Mouse (Mus musculus): ENCODE data around the gene Spock2. TPM values are rescaled to one million over a fixed set of nuclear protein-coding genes. Genes with fewer than 3 reads are reported as not detected.

Spock2 gene
- polyA plus RNA-seq, 1 experiment from 2014 or later, result 11.2 TPM

GRCm38 (mm10) chr10:60080601-60080981 lies 25.4 kb upstream of the Spock2 start:
- no peak overlapping the region for H3K27ac ChIP-seq (ENCODE audit: low read depth, low read length)

GRCm38 (mm10) chr10:60080982-60081825 lies 24.8 kb upstream of the Spock2 start:
- Histone ChIP-seq H3K27ac (ENCODE audit: low read depth, low read length) (no peak overlapping the region), H3K36me3 (ENCODE audit: control insufficient read depth, insufficient read depth, low read length) (no peaks in the 10 kb centered on the region), H3K9me3 (ENCODE audit: control insufficient read depth, low read length) (no peaks in the 10 kb centered on the region), H3K4me2 (no peak overlapping the region), H3K4me3 (ENCODE audit: low read depth, low read length) (no peak overlapping the region), H3K27me3 (ENCODE audit: control insufficient read depth, insufficient read depth, low read length) (no peaks in the 10 kb centered on the region), H3K9ac (ENCODE audit: low read length) (no peak overlapping the region), H3K4me1 (ENCODE audit: control insufficient read depth, insufficient read depth, low read length) (no peaks in the 10 kb centered on the region)
- ATAC-seq (ENCODE audit: low FRiP score), result no peak
- DNase-seq (ENCODE audit: low spot score, missing footprints), result no peak
- 82% methylated on average over 21 of the region's 21 CpGs for WGBS

More at GRCm38 (mm10) chr10:60080601-60080981, 25.4 kb upstream of the Spock2 start:
- Histone ChIP-seq H3K36me3 (ENCODE audit: control insufficient read depth, insufficient read depth, low read length) (no peaks in the 10 kb centered on the region), H3K9me3 (ENCODE audit: control insufficient read depth, low read length) (no peaks in the 10 kb centered on the region), H3K9ac (ENCODE audit: low read length) (no peak overlapping the region), H3K4me2 (no peak overlapping the region), H3K4me1 (ENCODE audit: control insufficient read depth, insufficient read depth, low read length) (no peaks in the 10 kb centered on the region), H3K27me3 (ENCODE audit: control insufficient read depth, insufficient read depth, low read length) (no peaks in the 10 kb centered on the region), H3K4me3 (ENCODE audit: low read depth, low read length) (no peak overlapping the region)
- 78% methylated on average over 5 of the region's 5 CpGs for WGBS
- ATAC-seq (ENCODE audit: low FRiP score), result no peak
- no peak for DNase-seq (ENCODE audit: low spot score, missing footprints)

- no peak for ATAC-seq (ENCODE audit: low FRiP score)
- WGBS, result 65% methylated on average over 5 of the region's 5 CpGs
- H3K9me3 ChIP-seq (ENCODE audit: control insufficient read depth, low read length), result no peaks in the 10 kb centered on the region
Measured at GRCm38 (mm10) chr10:60081905-60082304, 24.1 kb upstream of the Spock2 start.

GRCm38 (mm10) chr10:60084065-60084464 lies 22.0 kb upstream of the Spock2 start:
- H3K9ac ChIP-seq (ENCODE audit: low read length), result no peak overlapping the region
- ATAC-seq (ENCODE audit: low FRiP score) (no peak), DNase-seq (ENCODE audit: low spot score, missing footprints) (no peak)
- H3K4me3 ChIP-seq (ENCODE audit: low read depth, low read length), result no peak overlapping the region
- no peaks in the 10 kb centered on the region for H3K36me3 ChIP-seq (ENCODE audit: control insufficient read depth, insufficient read depth, low read length)
- H3K4me1 ChIP-seq (ENCODE audit: control insufficient read depth, insufficient read depth, low read length), result no peaks in the 10 kb centered on the region
- H3K9me3 ChIP-seq (ENCODE audit: control insufficient read depth, low read length), result no peaks in the 10 kb centered on the region
- no peak overlapping the region for H3K4me2 ChIP-seq
- WGBS, result 89% methylated on average over 4 of the region's 4 CpGs
- no peak overlapping the region for H3K27ac ChIP-seq (ENCODE audit: low read depth, low read length)
- H3K27me3 ChIP-seq (ENCODE audit: control insufficient read depth, insufficient read depth, low read length), result no peaks in the 10 kb centered on the region

More at GRCm38 (mm10) chr10:60081905-60082304, 24.1 kb upstream of the Spock2 start:
- Histone ChIP-seq H3K9ac (ENCODE audit: low read length) (no peak overlapping the region), H3K36me3 (ENCODE audit: control insufficient read depth, insufficient read depth, low read length) (no peaks in the 10 kb centered on the region), H3K4me1 (ENCODE audit: control insufficient read depth, insufficient read depth, low read length) (no peaks in the 10 kb centered on the region), H3K27me3 (ENCODE audit: control insufficient read depth, insufficient read depth, low read length) (no peaks in the 10 kb centered on the region), H3K27ac (ENCODE audit: low read depth, low read length) (no peak overlapping the region), H3K4me3 (ENCODE audit: low read depth, low read length) (no peak overlapping the region), H3K4me2 (no peak overlapping the region)
- no peak for DNase-seq (ENCODE audit: low spot score, missing footprints)

GRCm38 (mm10) chr10:60092311-60092710 lies 13.7 kb upstream of the Spock2 start:
- no peaks in the 10 kb centered on the region for H3K36me3 ChIP-seq (ENCODE audit: control insufficient read depth, insufficient read depth, low read length)
- no peaks in the 10 kb centered on the region for H3K9me3 ChIP-seq (ENCODE audit: control insufficient read depth, low read length)
- 71% methylated on average over 2 of the region's 2 CpGs for WGBS
- H3K4me2 ChIP-seq, result no peak overlapping the region
- H3K4me1 ChIP-seq (ENCODE audit: control insufficient read depth, insufficient read depth, low read length), result peaks cover 2% of the 10 kb centered on the region
- no peak overlapping the region for H3K4me3 ChIP-seq (ENCODE audit: low read depth, low read length)
- ATAC-seq (ENCODE audit: low FRiP score) (no peak), DNase-seq (ENCODE audit: low spot score, missing footprints) (no peak)
- H3K9ac ChIP-seq (ENCODE audit: low read length), result no peak overlapping the region
- no peak overlapping the region for H3K27ac ChIP-seq (ENCODE audit: low read depth, low read length)
- H3K27me3 ChIP-seq (ENCODE audit: control insufficient read depth, insufficient read depth, low read length), result no peaks in the 10 kb centered on the region

- no peak for DNase-seq (ENCODE audit: low spot score, missing footprints)
- Histone ChIP-seq H3K4me2 (no peak overlapping the region), H3K27me3 (ENCODE audit: control insufficient read depth, insufficient read depth, low read length) (no peaks in the 10 kb centered on the region), H3K36me3 (ENCODE audit: control insufficient read depth, insufficient read depth, low read length) (no peaks in the 10 kb centered on the region; the same call in 1 of the 2 replicates), H3K4me3 (ENCODE audit: low read depth, low read length) (no peak overlapping the region), H3K27ac (ENCODE audit: low read depth, low read length) (no peak overlapping the region), H3K4me1 (ENCODE audit: control insufficient read depth, insufficient read depth, low read length) (peaks cover 2% of the 10 kb centered on the region), H3K9me3 (ENCODE audit: control insufficient read depth, low read length) (no peaks in the 10 kb centered on the region), H3K9ac (ENCODE audit: low read length) (no peak overlapping the region)
- 81% methylated on average over 2 of the region's 2 CpGs for WGBS
- ATAC-seq (ENCODE audit: low FRiP score), result no peak
Measured at GRCm38 (mm10) chr10:60093751-60094150, 12.3 kb upstream of the Spock2 start.

- 88% methylated on average over 2 of the region's 2 CpGs for WGBS
- Histone ChIP-seq H3K36me3 (ENCODE audit: control insufficient read depth, insufficient read depth, low read length) (no peaks in the 10 kb centered on the region; the same call in 1 of the 2 replicates), H3K9me3 (ENCODE audit: control insufficient read depth, low read length) (no peaks in the 10 kb centered on the region), H3K4me3 (ENCODE audit: low read depth, low read length) (no peak overlapping the region), H3K4me1 (ENCODE audit: control insufficient read depth, insufficient read depth, low read length) (peaks cover 2% of the 10 kb centered on the region), H3K4me2 (no peak overlapping the region), H3K27me3 (ENCODE audit: control insufficient read depth, insufficient read depth, low read length) (no peaks in the 10 kb centered on the region), H3K9ac (ENCODE audit: low read length) (no peak overlapping the region), H3K27ac (ENCODE audit: low read depth, low read length) (no peak overlapping the region)
- ATAC-seq (ENCODE audit: low FRiP score), result no peak
- DNase-seq (ENCODE audit: low spot score, missing footprints), result no peak
Measured at GRCm38 (mm10) chr10:60095558-60095957, 10.5 kb upstream of the Spock2 start.

- no peak overlapping the region for H3K27ac ChIP-seq (ENCODE audit: low read depth, low read length)
- 38% methylated on average over 1 of the region's 1 CpGs for WGBS
- H3K4me2 ChIP-seq, result no peak overlapping the region
- H3K9ac ChIP-seq (ENCODE audit: low read length), result no peak overlapping the region
- peaks cover 2% of the 10 kb centered on the region for H3K4me1 ChIP-seq (ENCODE audit: control insufficient read depth, insufficient read depth, low read length)
- no peaks in the 10 kb centered on the region for H3K9me3 ChIP-seq (ENCODE audit: control insufficient read depth, low read length)
- no peaks in the 10 kb centered on the region for H3K27me3 ChIP-seq (ENCODE audit: control insufficient read depth, insufficient read depth, low read length)
- no peak overlapping the region for H3K4me3 ChIP-seq (ENCODE audit: low read depth, low read length)
- no peak for ATAC-seq (ENCODE audit: low FRiP score)
- no peaks in the 10 kb centered on the region; the same call in 1 of the 2 replicates for H3K36me3 ChIP-seq (ENCODE audit: control insufficient read depth, insufficient read depth, low read length)
- DNase-seq (ENCODE audit: low spot score, missing footprints), result no peak
Measured at GRCm38 (mm10) chr10:60096302-60096701, 9.7 kb upstream of the Spock2 start.

GRCm38 (mm10) chr10:60097146-60097545 lies 8.9 kb upstream of the Spock2 start:
- no peaks in the 10 kb centered on the region for H3K27me3 ChIP-seq (ENCODE audit: control insufficient read depth, insufficient read depth, low read length)
- no peak overlapping the region for H3K9ac ChIP-seq (ENCODE audit: low read length)
- H3K4me3 ChIP-seq (ENCODE audit: low read depth, low read length), result no peak overlapping the region
- 92% methylated on average over 9 of the region's 9 CpGs for WGBS
- no peaks in the 10 kb centered on the region for H3K9me3 ChIP-seq (ENCODE audit: control insufficient read depth, low read length)
- DNase-seq (ENCODE audit: low spot score, missing footprints) (no peak), ATAC-seq (ENCODE audit: low FRiP score) (no peak)
- H3K4me1 ChIP-seq (ENCODE audit: control insufficient read depth, insufficient read depth, low read length), result peaks cover 2% of the 10 kb centered on the region
- no peak overlapping the region for H3K4me2 ChIP-seq
- H3K27ac ChIP-seq (ENCODE audit: low read depth, low read length), result no peak overlapping the region
- no peaks in the 10 kb centered on the region; the same call in 1 of the 2 replicates for H3K36me3 ChIP-seq (ENCODE audit: control insufficient read depth, insufficient read depth, low read length)

All from midbrain, embryonic 11.5 days (tissue).